Mouse (Mus musculus) kidney, adult 11 months (tissue): ENCODE results near the gene Cct5.

Experiments
- DNase-seq: peaks from one replicate; pipeline ENCODE4 v3.0.0; 2022

Gene Cct5

GRCm38 (mm10) chr15:31601646-31602374, at the start of gene Cct5, which contains the start of gene Fam173b:
Cct5 (minus strand) TSS chr15:31601804.
Fam173b (plus strand) TSS chr15:31601852.
- peak; percentile 97 for DNase-seq

- no peak for DNase-seq
These were observed 49.2 kb upstream of the Cct5 start for GRCm38 (mm10) chr15:31650821-31651220.

GRCm38 (mm10) chr15:31649691-31650090, 48.1 kb upstream of the Cct5 start:
- DNase-seq, result no peak

GRCm38 (mm10) chr15:31647851-31648569, 46.4 kb upstream of the Cct5 start:
- no peak for DNase-seq

GRCm38 (mm10) chr15:31647225-31647624, 45.6 kb upstream of the Cct5 start:
- DNase-seq, result no peak

- DNase-seq, result no peak
These were observed 34.5 kb upstream of the Cct5 start for GRCm38 (mm10) chr15:31636091-31636595.

DNA sequence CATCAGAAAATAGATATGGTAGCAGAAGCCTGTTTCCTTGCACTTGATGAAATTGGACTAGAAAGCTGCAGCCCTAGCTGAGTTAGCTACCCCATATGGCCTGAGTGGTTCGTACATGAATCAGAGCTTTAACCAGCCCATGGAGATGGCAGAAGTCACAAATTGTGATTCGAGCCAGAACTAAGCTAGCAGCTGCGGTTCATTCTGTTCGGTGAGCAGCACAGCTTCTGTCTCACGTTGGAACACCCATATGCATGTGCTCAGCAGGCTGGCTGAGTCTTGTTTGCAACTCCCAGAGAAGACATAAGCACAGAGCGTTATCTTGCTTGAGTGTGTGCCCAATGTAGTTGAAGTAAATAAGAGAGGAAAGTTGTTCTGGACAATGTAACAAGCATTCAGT, 33.0 kb upstream of the Cct5 start:
- no peak for DNase-seq

DNA sequence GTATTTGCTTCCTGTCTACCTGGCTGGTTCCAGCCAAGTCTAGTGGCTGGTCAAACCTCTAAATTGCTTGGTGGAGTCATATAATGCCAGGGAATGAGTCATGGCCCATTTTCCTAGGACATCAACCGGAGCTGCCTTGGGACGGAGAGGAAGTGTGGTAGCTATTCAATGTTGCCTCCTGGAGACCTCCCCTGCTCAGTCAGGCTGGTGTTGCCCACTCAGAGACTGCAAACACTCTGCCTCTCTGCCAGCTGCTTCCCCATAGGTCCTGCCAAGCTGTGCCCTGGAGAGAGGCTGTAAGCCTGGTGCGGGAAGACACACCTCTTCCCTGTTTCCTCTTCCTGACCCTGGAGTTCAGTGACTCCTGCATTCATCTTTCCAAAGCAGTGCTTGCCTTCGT, 30.9 kb upstream of the Cct5 start:
- no peak for DNase-seq

DNA sequence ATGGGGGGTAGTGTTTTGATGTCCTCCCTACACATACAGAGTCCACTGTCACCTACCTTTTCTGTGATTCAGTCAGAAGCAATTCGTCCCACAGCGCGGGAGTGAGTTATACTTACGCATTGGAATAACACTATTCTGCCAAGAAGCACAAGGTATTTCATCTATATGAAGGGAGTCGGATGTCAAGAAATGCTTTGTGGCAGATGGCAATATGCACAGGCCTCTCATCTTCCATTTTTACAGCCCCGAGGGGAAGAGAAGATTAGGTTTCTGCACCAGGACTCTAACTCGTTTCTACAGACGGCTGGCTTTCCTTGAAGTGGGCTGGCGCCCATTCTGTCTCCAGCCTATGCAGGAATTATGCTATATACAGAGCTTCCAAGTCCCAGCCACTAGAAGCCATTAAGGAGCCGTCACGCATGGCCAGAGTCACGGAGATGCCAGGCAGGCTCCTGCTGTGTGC, 29.8 kb upstream of the Cct5 start:
- no peak for DNase-seq

GRCm38 (mm10) chr15:31629556-31629955, 28.0 kb upstream of the Cct5 start:
- no peak for DNase-seq

DNA sequence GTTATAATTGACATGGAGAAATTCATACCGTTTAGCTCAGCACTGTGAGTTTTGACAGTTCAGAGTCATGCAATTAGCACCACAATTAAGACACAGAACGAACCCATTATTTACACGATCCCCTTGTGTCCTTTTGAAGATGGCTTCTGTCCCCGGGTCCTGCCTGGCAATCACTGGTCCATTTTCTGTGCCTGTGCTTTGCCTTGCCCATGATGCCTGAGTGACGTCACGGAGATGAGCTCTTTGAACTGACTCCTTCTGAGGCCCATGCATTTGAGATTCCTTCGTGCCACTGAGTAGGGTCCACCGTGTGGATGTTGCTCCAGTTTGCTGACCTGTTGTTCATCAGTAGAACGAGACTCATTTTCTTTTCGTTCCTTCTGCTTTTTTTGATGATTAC, 26.6 kb upstream of the Cct5 start:
- no peak for DNase-seq

DNA sequence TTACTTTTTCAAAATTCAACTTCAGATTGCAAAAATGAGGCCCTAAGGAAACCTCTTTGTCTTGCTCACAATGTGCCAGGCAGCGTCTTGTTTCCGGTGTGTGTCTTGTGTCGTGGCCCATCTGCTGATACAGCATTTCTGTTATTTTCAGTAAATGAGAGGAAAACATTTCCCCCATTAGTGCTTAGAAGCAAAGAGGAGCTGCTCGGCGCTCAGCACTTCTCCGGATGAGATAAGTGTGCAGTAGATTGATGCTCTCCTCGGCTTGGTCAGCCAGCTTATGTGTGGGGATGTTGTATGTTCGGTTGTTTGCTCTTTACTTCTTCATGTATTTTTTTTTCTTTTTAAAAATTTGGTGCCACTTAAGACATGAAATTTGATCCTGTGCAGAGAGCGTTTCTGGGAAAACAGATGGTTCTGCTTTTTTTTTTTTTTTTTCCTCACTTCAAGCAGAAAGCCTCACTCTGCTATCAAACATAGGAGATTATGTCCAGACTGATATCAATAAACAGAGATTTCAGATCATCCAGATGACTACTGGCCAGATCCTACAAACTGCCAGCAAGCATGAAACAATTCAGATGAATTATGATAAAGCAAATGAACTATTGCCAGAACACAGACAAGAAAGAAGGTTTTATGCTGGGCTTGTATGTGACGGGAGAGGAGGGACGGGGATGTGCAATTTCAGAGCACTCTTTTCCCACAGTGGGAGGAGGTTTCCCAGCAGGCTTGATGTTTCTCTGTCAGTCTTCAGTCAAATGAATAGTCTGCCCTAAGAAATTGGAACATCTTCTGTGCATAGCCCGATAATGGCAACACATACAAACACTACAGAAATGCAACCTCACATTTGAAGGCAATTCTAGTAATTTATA, 25.9 kb upstream of the Cct5 start:
- no peak for DNase-seq

- DNase-seq, result no peak
These were observed 17.9 kb upstream of the Cct5 start for GRCm38 (mm10) chr15:31619521-31619920.

DNA sequence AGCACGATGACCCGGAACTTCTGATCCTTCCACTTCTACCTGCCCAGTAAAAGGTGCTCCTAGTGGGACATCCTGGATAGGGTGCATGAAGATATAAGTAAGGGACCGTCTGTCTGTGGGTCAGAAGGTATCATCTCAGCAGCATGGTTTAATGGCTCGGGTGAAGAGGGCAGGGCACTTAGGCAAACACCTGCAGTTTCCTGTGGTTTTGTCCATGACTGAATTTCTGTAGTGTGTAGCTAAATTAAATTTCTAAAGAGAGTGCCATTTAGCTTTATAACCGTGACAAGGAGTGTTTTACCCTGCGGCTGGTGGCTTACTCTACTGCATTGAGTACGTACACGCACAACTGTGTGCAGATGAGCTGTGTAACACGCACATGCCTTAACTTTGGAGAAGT, 15.7 kb upstream of the Cct5 start:
- no peak for DNase-seq

GRCm38 (mm10) chr15:31614666-31615065, 13.1 kb upstream of the Cct5 start:
- no peak for DNase-seq

DNA sequence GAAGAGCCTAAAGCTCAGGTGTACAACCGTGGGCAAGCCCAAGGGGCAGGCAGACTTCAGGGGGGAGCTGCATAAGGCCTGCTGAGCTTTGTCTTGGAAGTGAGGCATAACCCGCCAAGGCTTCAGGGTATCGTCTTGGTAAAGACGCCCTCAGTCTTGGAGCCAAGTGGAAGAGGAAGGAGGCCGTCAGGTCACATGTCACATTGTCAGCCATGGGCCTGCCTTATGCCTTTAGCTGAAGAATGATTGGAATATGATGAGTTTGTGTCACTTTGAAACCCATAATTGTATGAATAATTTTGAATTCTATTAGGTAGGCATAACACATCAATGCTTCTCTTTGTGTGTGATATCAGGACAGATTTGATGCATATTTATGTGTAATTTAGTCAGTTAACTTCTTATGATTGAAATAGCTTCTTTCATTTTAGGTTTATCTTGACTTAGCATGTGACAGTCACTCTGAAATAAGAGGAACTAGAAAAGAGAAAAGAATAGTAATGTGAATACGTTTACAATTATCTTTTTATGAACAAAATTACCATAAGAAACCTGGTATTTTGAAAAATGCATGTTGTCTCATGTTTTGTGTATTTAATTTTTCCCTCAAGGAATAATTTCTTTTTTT, 12.3 kb upstream of the Cct5 start:
- no peak for DNase-seq

DNA sequence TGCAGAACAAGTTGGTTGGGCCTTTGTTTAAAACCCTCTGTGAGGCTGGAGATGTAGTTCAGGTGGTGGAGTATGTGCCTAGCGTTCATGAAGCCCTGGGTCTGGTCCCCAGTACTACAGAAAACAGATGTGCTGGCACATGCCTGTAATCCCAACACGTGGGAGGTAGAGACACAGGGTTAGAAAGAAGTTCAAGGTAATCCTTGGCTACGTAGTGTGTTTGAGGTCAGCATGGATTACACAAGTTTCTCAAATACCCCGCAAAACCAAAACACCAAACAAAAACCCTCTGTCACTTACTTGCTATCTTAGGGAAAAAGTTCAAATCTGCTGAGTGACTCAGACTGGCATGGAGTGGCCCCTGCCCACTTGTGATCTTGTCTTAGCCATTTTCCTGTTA, 10.4 kb upstream of the Cct5 start:
- DNase-seq, result no peak

DNA sequence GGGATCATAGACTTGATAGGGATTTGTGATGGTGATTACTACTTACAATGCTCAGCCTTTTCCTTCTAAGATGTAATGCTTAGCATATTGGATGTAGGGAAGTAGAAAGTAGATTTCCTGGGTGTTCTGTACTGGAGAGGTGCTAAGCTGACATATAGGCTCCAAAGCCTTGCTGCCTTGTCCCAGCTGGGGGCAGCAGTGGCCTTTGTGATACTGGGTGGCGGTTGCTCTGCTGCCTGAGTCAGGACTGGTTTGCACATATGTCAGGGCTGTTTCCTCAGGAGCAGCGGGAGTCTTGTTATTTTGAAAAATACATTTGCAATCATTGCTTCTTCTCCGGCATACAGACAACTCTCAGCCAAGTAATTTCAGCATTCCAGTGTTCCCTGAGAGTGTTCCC, 9.4 kb upstream of the Cct5 start:
- no peak for DNase-seq

DNA sequence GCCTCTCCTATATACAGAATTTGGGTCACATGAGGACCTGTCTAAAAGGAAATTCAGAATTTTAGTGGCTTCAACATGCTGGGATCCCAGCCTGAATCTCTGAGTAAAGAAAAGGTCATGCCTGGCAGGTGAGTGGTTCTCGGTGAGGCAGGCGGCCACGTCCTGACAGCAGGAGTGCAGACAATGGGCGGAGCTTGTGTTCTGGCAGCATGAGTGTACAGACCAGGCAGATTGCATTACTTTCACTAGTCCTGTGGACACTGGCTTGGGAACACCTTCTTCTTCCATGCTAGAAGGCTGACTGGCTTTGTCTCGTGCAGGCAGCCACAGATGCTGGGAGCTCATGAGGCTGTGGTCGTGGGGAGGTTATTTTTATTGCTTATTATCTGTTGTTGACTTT, 5.2 kb upstream of the Cct5 start:
- peak; percentile 51 for DNase-seq

DNA sequence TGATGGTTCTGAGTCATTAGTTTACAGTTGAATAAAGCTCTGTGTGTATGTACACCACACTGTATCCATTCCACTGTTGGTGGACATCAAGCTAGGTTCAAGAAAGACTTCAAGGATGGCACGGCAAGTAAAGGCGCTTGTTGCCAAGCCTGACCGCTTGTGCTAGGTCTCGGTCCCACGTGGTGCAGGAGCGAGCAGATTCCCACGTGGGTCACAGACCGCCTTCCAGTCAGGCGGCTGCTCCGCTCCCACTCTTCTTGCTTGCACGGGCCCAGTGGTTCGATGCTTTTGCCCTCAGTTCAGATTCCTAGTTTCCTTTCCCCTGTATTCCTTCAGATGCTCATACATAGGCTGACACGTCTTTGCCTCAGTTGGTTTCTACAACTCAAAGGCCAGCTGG, 1.5 kb upstream of the Cct5 start:
- DNase-seq, result peak; percentile 27

- peak; percentile 46 for DNase-seq
These were observed 822 bp upstream of the Cct5 start for GRCm38 (mm10) chr15:31602426-31602825.

DNA sequence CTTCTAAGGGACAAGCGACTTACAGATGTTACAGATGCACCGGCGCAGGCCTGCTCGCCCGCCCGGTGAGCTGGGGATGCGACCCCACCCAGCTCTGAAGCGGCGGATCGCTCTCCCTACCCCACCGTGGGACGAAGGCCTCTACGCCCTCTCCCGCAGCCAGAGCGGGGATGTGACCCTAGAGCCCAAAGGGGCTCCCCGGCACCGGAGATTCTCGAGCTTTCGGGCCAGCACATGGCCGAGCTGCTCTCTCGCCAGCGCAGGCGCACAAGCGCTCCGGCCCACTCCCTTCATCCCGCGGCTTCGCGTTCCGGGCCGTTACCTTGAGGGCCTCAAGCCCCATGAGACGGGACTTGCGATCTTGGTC, 342 bp downstream of the Cct5 start:
- DNase-seq, result no peak

GRCm38 (mm10) chr15:31599834-31600233, 1.8 kb downstream of the Cct5 start:
- no peak for DNase-seq
